Mouse (Mus musculus) neural tube, embryonic 12.5 days (tissue): ENCODE results near the gene Rps16. TPM values are rescaled to one million over a fixed set of nuclear protein-coding genes. Genes with fewer than 3 reads are reported as not detected.

Experiments
- ATAC-seq: fragments of 200-750 bp; cut with Nextera tagmentation; 2 replicates; pipeline ENCODE4 v1.8.0; 2017; ENCODE audit warnings: low read depth, mild to moderate bottlenecking, moderate TSS enrichment, moderate library complexity; ENCODE audit not compliant: low FRiP score
- H3K27ac ChIP-seq: fragments of 300-500 bp; sonication (generic); 2 replicates; pipeline ENCODE4 v1.5.1; 2016
- H3K27me3 ChIP-seq: fragments of 300-500 bp; sonication (generic); replicated peaks from 2 replicates; pipeline ENCODE4 v1.6.1; 2016; ENCODE audit warnings: mild to moderate bottlenecking
- H3K36me3 ChIP-seq: fragments of 300-500 bp; sonication (generic); 2 replicates; pipeline ENCODE4 v1.6.1; 2016; ENCODE audit warnings: mild to moderate bottlenecking
- H3K4me1 ChIP-seq: fragments of 300-500 bp; sonication (generic); 2 replicates; pipeline ENCODE4 v1.6.1; 2016
- H3K4me2 ChIP-seq: fragments of 300-500 bp; sonication (generic); replicated peaks from 2 replicates; pipeline ENCODE4 v1.6.1; 2016; ENCODE audit warnings: mild to moderate bottlenecking
- H3K4me3 ChIP-seq: fragments of 300-500 bp; sonication (generic); 2 replicates; pipeline ENCODE4 v1.5.1; 2016
- H3K9ac ChIP-seq: fragments of 300-500 bp; sonication (generic); 2 replicates; pipeline ENCODE4 v1.6.1; 2016; ENCODE audit warnings: mild to moderate bottlenecking
- H3K9me3 ChIP-seq: fragments of 300-500 bp; sonication (generic); 2 replicates; pipeline ENCODE4 v1.6.1; 2016; ENCODE audit warnings: mild to moderate bottlenecking
- WGBS: fragments of 180-500 bp; shearing (Covaris S2); methylation state at CpG from one replicate; pipeline ENCODE4 v1.1.7; 2016; 5-methylcytosine and 5-hydroxymethylcytosine counted together
- polyA plus RNA-seq: library from polyadenylated mRNA; unstranded; fragments of >200 nt; fragmentation: Nextera tagmentation; extraction: Ambion mirVana; gene quantifications from 2 replicates; pipeline ENCODE4 v1.2.1, GENCODE M21; 2016

Rps16 gene
- polyA plus RNA-seq, 1 experiment from 2014 or later, result 540 TPM

DNA sequence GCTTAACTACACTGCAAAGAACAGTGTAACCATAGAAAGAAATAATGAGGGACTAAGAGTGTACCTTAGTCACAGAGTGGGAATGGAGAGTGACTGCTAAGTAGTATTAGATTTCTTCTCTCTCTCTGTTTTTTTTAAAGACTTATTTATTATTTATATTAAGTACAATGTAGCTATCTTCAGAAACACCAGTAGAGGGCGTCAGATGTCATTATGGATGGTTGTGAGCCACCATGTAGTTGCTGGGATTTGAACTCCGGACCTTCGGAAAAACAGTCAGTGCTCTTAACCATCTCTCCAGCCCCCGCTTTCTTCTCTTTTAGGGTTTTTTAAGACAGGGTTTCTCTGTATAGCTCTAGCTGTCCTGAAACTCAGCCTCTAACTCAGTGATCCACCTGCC is 24.0 kb upstream of the Rps16 start:
- 84% methylated on average over 4 of the region's 4 CpGs for WGBS
- no peak for ATAC-seq
- H3K4me2 ChIP-seq, result no peak overlapping the region
- no peak overlapping the region for H3K27ac ChIP-seq
- H3K36me3 ChIP-seq, result peaks cover 95% of the 10 kb centered on the region
- no peaks in the 10 kb centered on the region for H3K4me1 ChIP-seq
- H3K4me3 ChIP-seq, result no peak overlapping the region
- no peaks in the 10 kb centered on the region for H3K9me3 ChIP-seq
- no peaks in the 10 kb centered on the region for H3K27me3 ChIP-seq
- no peak overlapping the region for H3K9ac ChIP-seq

DNA sequence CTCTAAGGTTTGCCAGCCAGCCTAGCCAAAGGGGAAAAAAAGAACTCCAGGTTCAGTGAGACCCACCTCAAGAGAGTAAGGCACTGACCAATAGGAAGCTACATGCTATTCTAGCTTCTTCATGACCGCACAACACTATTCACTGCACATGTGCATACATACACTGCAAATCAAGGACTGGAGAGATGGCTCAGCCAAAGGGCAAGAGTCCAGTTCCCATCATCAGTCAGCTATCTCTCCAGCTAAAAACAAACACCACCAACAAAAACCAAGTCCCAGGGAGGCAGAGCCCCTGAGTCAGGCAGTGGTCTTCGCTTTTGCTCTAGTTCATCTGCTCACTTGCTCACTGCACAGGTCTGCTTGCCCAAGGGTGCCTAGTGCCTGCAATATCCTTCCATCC is 22.2 kb upstream of the Rps16 start:
- peaks cover 77% of the 10 kb centered on the region for H3K36me3 ChIP-seq
- H3K4me3 ChIP-seq, result no peak overlapping the region
- no peaks in the 10 kb centered on the region for H3K27me3 ChIP-seq
- WGBS, result 98% methylated on average over 2 of the region's 2 CpGs
- ATAC-seq, result no peak
- no peak overlapping the region for H3K27ac ChIP-seq
- H3K9ac ChIP-seq, result no peak overlapping the region
- H3K4me2 ChIP-seq, result no peak overlapping the region
- no peaks in the 10 kb centered on the region for H3K4me1 ChIP-seq
- H3K9me3 ChIP-seq, result no peaks in the 10 kb centered on the region

DNA sequence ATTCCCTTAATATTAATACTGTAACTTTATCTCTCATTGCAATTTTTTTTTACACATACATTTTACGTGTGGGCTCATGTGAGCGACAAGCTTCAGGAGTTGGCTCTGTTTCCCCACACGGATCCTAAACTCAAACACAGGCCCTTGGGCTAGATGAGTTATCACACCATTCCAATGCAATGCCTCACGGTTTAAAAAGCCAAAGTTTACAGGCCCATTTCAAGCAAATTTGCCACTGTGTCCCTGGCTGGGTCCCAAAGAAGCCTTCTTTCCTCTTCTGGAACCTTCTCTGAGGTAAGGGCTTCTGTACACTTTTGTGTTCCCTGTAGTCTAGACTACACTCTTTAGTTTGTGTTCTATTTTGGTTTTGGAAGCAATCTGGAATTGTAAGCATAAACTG is 15.9 kb upstream of the Rps16 start:
- H3K9ac ChIP-seq, result no peak overlapping the region
- WGBS, result 94% methylated on average over 4 of the region's 4 CpGs
- H3K36me3 ChIP-seq, result peaks cover 19% of the 10 kb centered on the region
- H3K4me1 ChIP-seq, result peaks cover 9% of the 10 kb centered on the region
- no peak for ATAC-seq
- H3K27ac ChIP-seq, result no peak overlapping the region
- H3K9me3 ChIP-seq, result no peaks in the 10 kb centered on the region
- H3K4me2 ChIP-seq, result no peak overlapping the region
- H3K27me3 ChIP-seq, result no peaks in the 10 kb centered on the region
- no peak overlapping the region for H3K4me3 ChIP-seq

DNA sequence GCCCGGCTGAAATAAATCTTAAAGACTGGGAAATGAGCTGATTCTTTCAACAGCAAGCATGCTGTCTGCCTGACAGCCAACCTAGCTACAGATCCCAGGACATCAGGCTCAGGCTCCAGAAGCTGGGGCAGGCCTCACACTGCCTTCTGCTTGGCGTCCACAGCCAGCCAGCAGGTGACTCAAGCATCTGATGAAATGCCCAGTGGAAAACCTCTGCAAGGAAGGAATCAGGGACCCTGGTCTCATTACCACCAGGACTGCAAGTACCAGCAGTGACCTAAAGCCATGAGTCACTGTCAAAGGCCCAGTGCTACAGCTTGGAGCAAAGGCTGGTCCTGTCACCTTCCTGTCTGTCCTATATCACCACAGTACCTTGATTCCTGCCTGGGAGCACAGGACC is 15.0 kb upstream of the Rps16 start:
- H3K27me3 ChIP-seq, result no peaks in the 10 kb centered on the region
- H3K36me3 ChIP-seq, result peaks cover 9% of the 10 kb centered on the region
- 96% methylated on average over 2 of the region's 2 CpGs for WGBS
- no peak overlapping the region for H3K4me2 ChIP-seq
- ATAC-seq, result no peak
- no peak overlapping the region for H3K4me3 ChIP-seq
- H3K9me3 ChIP-seq, result no peaks in the 10 kb centered on the region
- no peak overlapping the region for H3K9ac ChIP-seq
- peaks cover 9% of the 10 kb centered on the region for H3K4me1 ChIP-seq
- H3K27ac ChIP-seq, result no peak overlapping the region

DNA sequence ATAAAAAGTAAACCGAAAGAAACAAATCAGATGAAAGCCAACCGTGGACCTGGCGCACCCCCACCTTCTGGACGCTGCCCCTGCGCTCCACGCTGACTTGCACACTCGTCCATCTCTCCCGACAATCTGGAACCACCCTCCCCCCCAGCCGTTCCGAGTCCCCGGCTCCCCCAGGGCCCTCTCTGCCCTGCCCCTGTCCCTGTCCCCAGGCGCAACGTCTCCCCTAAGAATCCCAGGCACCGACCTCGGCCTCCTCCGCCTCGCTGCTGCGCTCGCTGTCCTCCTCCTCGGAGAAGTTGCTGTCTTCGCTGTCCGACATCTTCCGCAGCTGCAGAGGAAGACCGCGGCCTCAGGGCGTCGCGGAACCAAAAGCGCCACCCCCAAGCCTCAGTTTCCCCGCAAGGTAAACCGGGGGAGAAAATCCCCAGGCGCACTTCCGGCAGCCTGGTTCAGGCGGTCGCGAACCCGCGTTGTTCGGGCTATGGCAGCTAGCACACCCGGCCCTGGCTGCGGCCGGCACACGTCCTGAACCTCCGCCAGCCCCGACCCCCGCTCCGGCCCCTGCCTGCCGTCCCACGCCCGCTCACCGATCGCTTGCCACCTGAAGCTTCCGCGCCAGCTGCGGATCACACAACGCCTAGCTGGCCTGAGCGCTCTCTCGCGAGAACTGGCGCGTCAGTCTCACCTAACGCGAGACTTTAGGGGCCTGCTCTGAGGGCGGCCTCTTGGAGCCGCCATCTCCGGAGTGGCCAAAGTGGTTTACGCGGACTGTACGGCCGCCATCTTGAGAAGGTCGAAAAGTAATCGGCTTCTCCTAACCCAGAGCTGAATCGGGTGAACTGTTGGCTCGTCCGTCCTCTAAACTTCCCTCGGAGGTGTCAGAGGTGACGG is 12.1 kb upstream of the Rps16 start, which contains the start of gene Supt5:
Supt5 (minus strand) TSS at position 639 of the 891 bp plus-strand sequence.
- no peaks in the 10 kb centered on the region for H3K27me3 ChIP-seq
- peak; percentile 98 for ATAC-seq
- H3K4me2 ChIP-seq, result peak within 1 kb of the TSS; percentile 85
- peak within 1 kb of the TSS; percentile 28; the same call in 1 of the 2 replicates for H3K27ac ChIP-seq
- H3K9me3 ChIP-seq, result no peaks in the 10 kb centered on the region
- H3K4me3 ChIP-seq, result peak within 1 kb of the TSS; percentile 96
- H3K4me1 ChIP-seq, result peaks cover 9% of the 10 kb centered on the region
- no peaks in the 10 kb centered on the region for H3K36me3 ChIP-seq
- H3K9ac ChIP-seq, result peak within 1 kb of the TSS; percentile 93
- under 1% methylated on average over 77 of the region's 77 CpGs for WGBS

DNA sequence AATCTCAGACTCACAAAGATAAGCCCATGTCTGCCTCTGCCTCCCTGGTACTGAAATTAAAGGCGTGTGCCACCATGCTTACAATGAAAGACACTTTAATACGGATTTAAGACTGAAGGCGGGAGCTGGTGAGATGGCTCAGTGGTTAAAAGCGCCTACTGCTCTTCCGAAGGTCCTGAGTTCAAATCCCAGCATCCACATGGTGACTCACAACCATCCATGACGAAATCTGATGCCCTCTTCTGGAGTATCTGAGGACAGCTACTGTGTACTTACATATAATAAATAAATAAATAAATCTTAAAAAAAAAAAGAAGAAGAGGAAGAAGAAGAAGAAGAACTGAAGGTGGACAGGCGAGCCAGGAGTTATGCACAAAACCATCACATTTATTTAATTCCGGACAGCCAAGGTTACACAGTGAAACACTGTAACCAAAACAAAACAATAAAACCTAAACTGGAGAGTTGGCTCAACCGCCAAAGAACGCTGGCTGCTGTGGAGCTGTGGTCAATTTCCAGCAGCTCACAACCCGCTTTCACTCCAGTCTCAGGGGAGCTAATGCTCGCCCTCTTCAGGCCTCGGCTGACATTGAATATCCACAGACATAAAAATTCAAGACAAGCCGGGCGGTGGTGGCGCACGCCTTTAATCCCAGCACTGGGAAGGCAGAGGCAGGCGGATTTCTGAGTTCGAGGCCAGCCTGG is 11.1 kb upstream of the Rps16 start:
- H3K36me3 ChIP-seq, result no peaks in the 10 kb centered on the region
- no peaks in the 10 kb centered on the region for H3K27me3 ChIP-seq
- peak overlapping the region; percentile 85 for H3K4me2 ChIP-seq
- 81% methylated on average over 19 of the region's 19 CpGs for WGBS
- peak overlapping the region; percentile 96; the same call in 1 of the 2 replicates for H3K4me3 ChIP-seq
- peaks cover 9% of the 10 kb centered on the region for H3K4me1 ChIP-seq
- H3K9me3 ChIP-seq, result no peaks in the 10 kb centered on the region
- ATAC-seq, result 0 out of 2 replicates have a peak, but pooled peaks have one; percentile 25
- H3K27ac ChIP-seq, result no peak overlapping the region
- peak overlapping the region; percentile 93 for H3K9ac ChIP-seq

DNA sequence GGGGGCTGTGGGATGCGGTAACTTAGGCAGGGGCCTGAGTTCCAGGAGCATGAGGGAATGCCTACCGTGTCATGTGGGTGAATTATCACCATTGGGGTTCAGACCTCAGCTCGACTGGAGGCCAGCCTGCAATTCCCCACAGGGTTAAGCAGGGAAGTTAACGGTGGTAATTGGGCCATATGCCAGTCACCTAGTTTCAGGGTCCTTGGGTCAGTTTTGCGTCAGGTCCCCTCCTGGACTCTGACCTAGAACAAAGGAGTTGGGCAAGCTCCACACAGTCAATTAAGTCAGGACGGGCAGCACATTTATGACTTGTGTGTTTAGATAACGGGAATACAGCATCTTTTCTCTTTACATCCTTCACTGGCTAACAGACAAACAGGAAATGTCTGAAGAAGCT is 9.1 kb upstream of the Rps16 start:
- no peak overlapping the region for H3K4me3 ChIP-seq
- H3K36me3 ChIP-seq, result no peaks in the 10 kb centered on the region
- no peaks in the 10 kb centered on the region for H3K9me3 ChIP-seq
- H3K4me1 ChIP-seq, result peaks cover 9% of the 10 kb centered on the region
- H3K27me3 ChIP-seq, result no peaks in the 10 kb centered on the region
- no peak overlapping the region for H3K9ac ChIP-seq
- no peak overlapping the region for H3K27ac ChIP-seq
- H3K4me2 ChIP-seq, result no peak overlapping the region
- WGBS, result 29% methylated on average over 7 of the region's 7 CpGs
- no peak for ATAC-seq

DNA sequence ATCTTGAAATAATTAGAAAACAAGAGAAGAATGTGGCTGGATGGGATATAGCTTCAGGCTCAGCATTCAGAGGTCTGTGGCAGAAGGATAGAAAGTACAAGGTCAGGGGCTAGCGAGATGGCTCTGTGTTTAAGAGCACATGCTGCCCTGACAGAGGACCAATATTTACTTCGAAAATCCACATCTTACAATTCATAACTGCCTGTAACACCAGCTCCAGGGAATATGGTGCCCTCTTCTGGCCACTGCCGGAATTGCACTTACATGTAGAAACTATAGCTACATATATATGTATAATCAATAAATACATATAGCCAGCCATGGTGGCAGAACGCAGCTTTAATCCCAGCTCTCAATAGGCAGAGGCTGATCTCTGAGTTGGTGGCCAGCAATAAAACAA is 5.8 kb upstream of the Rps16 start:
- no peak overlapping the region for H3K9ac ChIP-seq
- no peaks in the 10 kb centered on the region for H3K27me3 ChIP-seq
- no peak overlapping the region for H3K4me3 ChIP-seq
- H3K4me1 ChIP-seq, result peaks cover 2% of the 10 kb centered on the region; the same call in 1 of the 2 replicates
- H3K9me3 ChIP-seq, result no peaks in the 10 kb centered on the region
- no peak overlapping the region for H3K4me2 ChIP-seq
- H3K36me3 ChIP-seq, result no peaks in the 10 kb centered on the region
- 8% methylated on average over 4 of the region's 4 CpGs for WGBS
- H3K27ac ChIP-seq, result no peak overlapping the region
- no peak for ATAC-seq

DNA sequence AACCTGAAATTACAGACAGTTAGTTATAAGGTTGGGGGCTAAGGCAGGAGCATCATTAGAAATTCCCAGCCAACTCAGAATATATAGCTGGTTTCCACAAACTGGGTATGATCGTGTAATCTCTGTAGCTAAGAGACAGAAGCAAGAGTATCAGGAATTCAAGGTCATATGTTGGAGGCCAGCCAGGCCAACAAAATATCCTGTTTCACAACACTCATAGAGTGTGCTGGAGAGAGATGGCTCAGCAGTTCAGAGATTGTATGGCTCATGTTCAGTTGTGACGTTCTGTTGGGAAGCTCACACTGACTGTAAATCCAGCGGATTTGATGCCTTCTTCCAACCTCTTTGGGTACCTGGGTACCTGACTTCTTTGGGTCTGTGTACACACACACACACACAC is 2.7 kb upstream of the Rps16 start:
- no peak overlapping the region for H3K9ac ChIP-seq
- no peak overlapping the region for H3K4me3 ChIP-seq
- H3K27ac ChIP-seq, result no peak overlapping the region
- H3K27me3 ChIP-seq, result no peaks in the 10 kb centered on the region
- WGBS, result 82% methylated on average over 3 of the region's 3 CpGs
- no peak for ATAC-seq
- H3K36me3 ChIP-seq, result peaks cover 5% of the 10 kb centered on the region; the same call in 1 of the 2 replicates
- H3K9me3 ChIP-seq, result no peaks in the 10 kb centered on the region
- no peak overlapping the region for H3K4me2 ChIP-seq
- H3K4me1 ChIP-seq, result peaks cover 18% of the 10 kb centered on the region

DNA sequence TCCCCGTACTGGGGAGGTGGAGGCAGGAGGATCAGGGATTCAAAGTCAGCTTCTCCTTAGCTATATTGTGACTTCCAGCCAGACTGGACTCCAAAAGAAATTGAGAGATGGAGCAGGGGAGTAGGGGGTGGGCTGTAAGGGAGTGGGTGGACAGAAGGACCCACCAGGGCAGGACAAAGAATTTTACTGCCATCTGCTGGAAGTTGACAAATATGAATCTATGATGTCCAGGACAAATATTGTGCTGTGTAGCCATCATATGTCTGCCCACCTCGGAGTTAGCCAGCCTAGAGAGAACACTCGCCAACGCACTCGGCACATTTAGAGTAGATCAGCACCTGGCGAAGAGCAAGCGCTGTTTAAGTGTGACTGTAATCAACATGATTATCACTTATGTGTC is 1.9 kb upstream of the Rps16 start:
- ATAC-seq, result no peak
- no peak overlapping the region for H3K4me3 ChIP-seq
- H3K9me3 ChIP-seq, result no peaks in the 10 kb centered on the region
- peaks cover 18% of the 10 kb centered on the region for H3K4me1 ChIP-seq
- no peaks in the 10 kb centered on the region for H3K27me3 ChIP-seq
- H3K36me3 ChIP-seq, result peaks cover 13% of the 10 kb centered on the region
- no peak overlapping the region for H3K9ac ChIP-seq
- no peak overlapping the region for H3K27ac ChIP-seq
- 89% methylated on average over 7 of the region's 7 CpGs for WGBS
- no peak overlapping the region for H3K4me2 ChIP-seq

DNA sequence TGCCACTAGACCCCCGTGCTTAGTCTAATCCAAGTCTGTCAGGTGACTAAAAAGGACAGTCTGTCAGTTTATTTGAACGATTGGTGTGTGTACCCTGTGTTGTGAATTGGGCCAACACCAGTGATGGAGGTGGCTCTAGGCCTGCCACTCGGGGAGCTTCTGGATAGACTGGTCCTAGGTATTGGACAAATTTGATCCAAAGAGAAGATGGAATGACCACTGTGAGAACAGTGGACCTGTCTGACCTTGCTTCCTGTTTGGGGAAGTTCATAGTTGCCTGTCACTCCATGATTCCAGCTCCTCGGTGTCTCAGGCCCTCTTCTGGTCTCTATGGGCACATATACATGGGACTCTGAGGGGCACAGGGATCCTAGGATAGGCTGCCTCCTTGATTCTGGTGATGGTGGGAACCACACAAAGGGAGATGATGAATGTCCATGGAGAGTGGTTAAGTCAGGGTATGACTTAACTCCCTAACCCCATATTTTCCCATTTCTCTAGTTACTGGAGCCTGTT is 1.3 kb downstream of the Rps16 start:
- Histone ChIP-seq H3K4me2 (peak overlapping the region; percentile 95), H3K4me1 (peaks cover 18% of the 10 kb centered on the region), H3K9ac (peak overlapping the region; percentile 96), H3K27me3 (no peaks in the 10 kb centered on the region), H3K4me3 (peak overlapping the region; percentile 92), H3K27ac (no peak overlapping the region), H3K9me3 (no peaks in the 10 kb centered on the region), H3K36me3 (peaks cover 31% of the 10 kb centered on the region)
- no peak for ATAC-seq
- WGBS, result 52% methylated on average over 4 of the region's 4 CpGs

DNA sequence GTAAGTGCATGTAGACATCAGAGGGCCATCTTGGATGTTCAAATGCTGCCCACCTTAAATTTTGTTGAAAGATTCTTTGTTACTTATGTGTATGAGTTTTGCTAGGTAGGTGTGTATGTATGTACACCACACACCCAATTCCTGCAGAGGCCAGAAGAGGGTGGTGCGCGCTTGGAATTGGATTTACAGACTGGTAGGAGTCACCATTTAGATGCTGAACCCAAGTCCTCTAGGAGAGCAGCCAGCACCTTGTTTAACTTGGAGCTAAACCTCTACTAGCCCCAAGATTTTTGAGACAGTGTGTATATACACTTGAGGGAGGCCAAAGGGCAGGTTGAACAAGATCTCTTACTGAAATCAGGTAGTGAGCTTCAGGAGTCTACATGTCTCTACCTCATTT is 2.8 kb downstream of the Rps16 start:
- 98% methylated on average over 2 of the region's 2 CpGs for WGBS
- Histone ChIP-seq H3K4me2 (no peak overlapping the region), H3K9ac (no peak overlapping the region), H3K4me3 (no peak overlapping the region), H3K36me3 (peaks cover 31% of the 10 kb centered on the region), H3K27ac (no peak overlapping the region), H3K4me1 (peaks cover 24% of the 10 kb centered on the region), H3K27me3 (no peaks in the 10 kb centered on the region), H3K9me3 (no peaks in the 10 kb centered on the region)
- ATAC-seq, result no peak
